Comparison of ENCODE assay signal across 9 mouse cellular contexts in genomic region chr10:5079945-5080468, GRCm38 (mm10). TPM values are rescaled to one million over a fixed set of nuclear protein-coding genes. Genes with fewer than 3 reads are reported as not detected.
DNase-seq lines count a peak whose midpoint lies in the region; ATAC-seq lines count a peak whose summit lies in the region.
"Had no signal": no experiment of that assay in that cellular context is flagged by ENCODE, and none has a peak within 500 bp of the region (broad histone marks: within the 10 kb centered on the region; RNA-seq: fewer than 3 reads in every experiment).

No protein-coding gene starts in this region.

- DNase-seq in right cerebral cortex, postnatal 14 days = peak; percentile 25
- no peak for DNase-seq in right cerebral cortex, postnatal 25 days
- peak; percentile 76 for DNase-seq in gastrocnemius, postnatal 14 days
- DNase-seq in ovary, postnatal 14 days (ENCODE audit: low spot score) = peak; percentile 42

- no peaks in the 10 kb centered on the region for H3K27me3 ChIP-seq in forebrain, embryonic 16.5 days (replicated peaks; ENCODE audit: control insufficient read depth, insufficient read depth, low read length)
- H3K27me3 ChIP-seq in forebrain, embryonic 12.5 days = no peaks in the 10 kb centered on the region
- no peaks in the 10 kb centered on the region for H3K27me3 ChIP-seq in kidney, embryonic 15.5 days

- no peak overlapping the region for H3K4me3 ChIP-seq in forebrain, embryonic 16.5 days (replicated peaks; ENCODE audit: low read length)
- no peak overlapping the region for H3K4me3 ChIP-seq in forebrain, embryonic 12.5 days (replicated peaks)
- H3K4me3 ChIP-seq in kidney, embryonic 15.5 days (replicated peaks) = no peak overlapping the region
- H3K4me3 ChIP-seq: myocyte had no signal

- intact Hi-C loops in gastrocnemius, postnatal 14 days (cut with DNase I; ENCODE audit: low total_unique reads) = no loop called here

- H3K36me3 ChIP-seq in forebrain, embryonic 16.5 days (ENCODE audit: control insufficient read depth, insufficient read depth) = no peaks in the 10 kb centered on the region
- H3K36me3 ChIP-seq in forebrain, embryonic 12.5 days (replicated peaks) = no peaks in the 10 kb centered on the region
- no peaks in the 10 kb centered on the region for H3K36me3 ChIP-seq in kidney, embryonic 15.5 days

- 70% methylated on average over 9 of the region's 9 CpGs for WGBS in forebrain, embryonic 16.5 days
- 82% methylated on average over 9 of the region's 9 CpGs for WGBS in forebrain, embryonic 12.5 days
- 47% methylated on average over 9 of the region's 9 CpGs for WGBS in kidney, embryonic 15.5 days

- H3K9me3 ChIP-seq in forebrain, embryonic 16.5 days (ENCODE audit: control insufficient read depth, low read length) = no peaks in the 10 kb centered on the region
- H3K9me3 ChIP-seq in forebrain, embryonic 12.5 days = no peaks in the 10 kb centered on the region
- H3K9me3 ChIP-seq in kidney, embryonic 15.5 days (replicated peaks) = no peaks in the 10 kb centered on the region

- no peak overlapping the region for H3K4me2 ChIP-seq in forebrain, embryonic 16.5 days (ENCODE audit: low read length)
- no peak overlapping the region for H3K4me2 ChIP-seq in forebrain, embryonic 12.5 days
- H3K4me2 ChIP-seq in kidney, embryonic 15.5 days = no peak overlapping the region

- 0 out of 2 replicates have a peak, but pooled peaks cover 2% of the 10 kb centered on the region for H3K4me1 ChIP-seq in forebrain, embryonic 16.5 days (replicated peaks; ENCODE audit: control insufficient read depth, insufficient read depth, low read length)
- H3K4me1 ChIP-seq in forebrain, embryonic 12.5 days = no peaks in the 10 kb centered on the region
- peaks cover 7% of the 10 kb centered on the region; the same call in 1 of the 2 replicates for H3K4me1 ChIP-seq in kidney, embryonic 15.5 days

- H3K9ac ChIP-seq in forebrain, embryonic 16.5 days (replicated peaks; ENCODE audit: low read depth, low read length) = no peak overlapping the region
- no peak overlapping the region for H3K9ac ChIP-seq in forebrain, embryonic 12.5 days
- H3K9ac ChIP-seq in kidney, embryonic 15.5 days = no peak overlapping the region

- no peak overlapping the region for H3K27ac ChIP-seq in forebrain, embryonic 16.5 days (ENCODE audit: low read length)
- H3K27ac ChIP-seq in forebrain, embryonic 12.5 days = no peak overlapping the region
- H3K27ac ChIP-seq in kidney, embryonic 15.5 days = peak overlapping the region; percentile 61

- peak; percentile 36; the same call in 1 of the 2 replicates for ATAC-seq in forebrain, embryonic 16.5 days
- no peak for ATAC-seq in forebrain, embryonic 12.5 days (ENCODE audit: low FRiP score)
- ATAC-seq in kidney, embryonic 15.5 days (replicated peaks; ENCODE audit: low FRiP score) = peak; percentile 81
- no peak for ATAC-seq in erythroblast, adult 5-6 weeks (replicated peaks; ENCODE audit: low FRiP score, poor library complexity, severe bottlenecking)

RNA-seq across cellular contexts. Expression of gene Gm10097, which starts 11.0 kb away (rescaled TPM):
- 0.08 TPM in 1 of 2 replicates, not detected in the other for polyA plus RNA-seq in forebrain, embryonic 16.5 days (2015; fragmentation: Nextera tagmentation; extraction: Ambion mirVana)
- polyA plus RNA-seq in forebrain, embryonic 12.5 days (2016; fragmentation: Nextera tagmentation; extraction: Ambion mirVana) = 0.09 TPM in 1 of 2 replicates, not detected in the other
- total RNA-seq in gastrocnemius, postnatal 14 days (2021) = under 1 TPM; 0.22 to 0.33 TPM
- polyA plus RNA-seq in kidney, embryonic 15.5 days (2015; fragmentation: Nextera tagmentation; extraction: Ambion mirVana) = 0.05 and 0.12 TPM in 2 replicates
- not detected in 2 replicates for total RNA-seq in erythroblast, adult 5-6 weeks (2015; ENCODE audit: low replicate concordance)
- 0.14 TPM in 1 of 2 replicates, not detected in the other for total RNA-seq in erythroblast, adult 5-6 weeks (2017; ENCODE audit: low replicate concordance)

Comparison
In these comparisons a context has a peak if more than half of its experiments do, and no peak if none do; other contexts are left out.
1. ATAC-seq: peak in forebrain, embryonic 16.5 days (single experiment) and kidney, embryonic 15.5 days (single experiment); none in forebrain, embryonic 12.5 days (single experiment) and erythroblast, adult 5-6 weeks (single experiment).